ENCODE assay signal across 12 mouse cellular contexts in the genomic region with DNA sequence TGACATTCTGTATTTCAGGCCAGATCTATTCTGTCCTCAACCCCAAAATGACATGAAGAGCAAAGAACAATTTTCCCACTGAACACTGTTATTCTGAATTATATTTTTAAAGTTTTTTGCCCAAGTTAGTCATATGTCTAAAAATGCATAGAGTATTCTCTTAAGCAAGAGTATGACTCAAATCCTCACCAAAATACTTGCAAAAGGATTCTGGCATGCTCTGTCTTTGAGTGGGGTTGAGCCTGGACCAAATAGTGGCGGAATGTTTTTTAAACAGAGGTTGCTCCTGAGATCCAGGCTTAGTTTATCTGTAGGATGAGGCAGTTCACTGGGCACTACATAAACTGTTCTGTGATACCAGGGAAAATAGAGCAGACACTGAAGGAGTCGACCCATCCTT.
"Had no signal": no experiment of that assay in that cellular context is flagged by ENCODE, and none has a peak within 500 bp of the region (broad histone marks: within the 10 kb centered on the region; RNA-seq: fewer than 3 reads in every experiment).

No protein-coding gene starts in this region.

- ATAC-seq: liver, postnatal 0 days had no signal

- DNase-seq: kidney, adult 11 months; kidney, adult 8-10 months; kidney, postnatal 25 days; layer of hippocampus, adult 9-11 months; liver, postnatal 0 days; lung, postnatal 14 days; lung, postnatal 4 days; midbrain, embryonic 14.5 days; right cerebral cortex, postnatal 14 days; spleen, adult 18-20 months; thymus, adult 18-20 months; thymus, postnatal 36 days had no signal
